Mouse (Mus musculus) thymus, postnatal 36 days (tissue): Measurements from ENCODE around the gene Pdia5.

Source experiments
- DNase-seq, 2 experiments: peaks; one replicate each; pipeline ENCODE4 v3.0.0; 2022; ENCODE audit warnings: mixed read lengths in 2 of 2

Gene Pdia5

GRCm38 (mm10) chr16:35490231-35491070 is at the start of gene Pdia5:
Pdia5 (minus strand) TSS chr16:35490873.
- DNase-seq, result peak; percentile 11 to 21

GRCm38 (mm10) chr16:35539041-35539440 is 48.4 kb upstream of the Pdia5 start:
- DNase-seq, result no peak

- DNase-seq, result no peak
Observed at GRCm38 (mm10) chr16:35537651-35538050, 47.0 kb upstream of the Pdia5 start.

GRCm38 (mm10) chr16:35534630-35535029 is 44.0 kb upstream of the Pdia5 start:
- DNase-seq, result no peak

- no peak for DNase-seq
Observed at GRCm38 (mm10) chr16:35524200-35524599, 33.5 kb upstream of the Pdia5 start.

GRCm38 (mm10) chr16:35519245-35519644 is 28.6 kb upstream of the Pdia5 start:
- no peak for DNase-seq

- no peak for DNase-seq
Observed at GRCm38 (mm10) chr16:35517976-35518951, 27.6 kb upstream of the Pdia5 start.

GRCm38 (mm10) chr16:35515977-35516612 is 25.4 kb upstream of the Pdia5 start:
- DNase-seq, result no peak

GRCm38 (mm10) chr16:35509331-35510070 is 18.8 kb upstream of the Pdia5 start:
- no peak for DNase-seq

- DNase-seq, result no peak
Observed at GRCm38 (mm10) chr16:35508581-35508980, 17.9 kb upstream of the Pdia5 start.

GRCm38 (mm10) chr16:35505786-35506185 is 15.1 kb upstream of the Pdia5 start:
- DNase-seq, result no peak

GRCm38 (mm10) chr16:35504266-35504665 is 13.6 kb upstream of the Pdia5 start:
- DNase-seq, result no peak

GRCm38 (mm10) chr16:35502456-35502855 is 11.8 kb upstream of the Pdia5 start:
- DNase-seq, result no peak

GRCm38 (mm10) chr16:35501106-35501760 is 10.6 kb upstream of the Pdia5 start:
- no peak for DNase-seq

GRCm38 (mm10) chr16:35500342-35500741 is 9.7 kb upstream of the Pdia5 start:
- no peak for DNase-seq

GRCm38 (mm10) chr16:35489793-35490192 is 880 bp downstream of the Pdia5 start:
- DNase-seq, result no peak

- DNase-seq, result no peak
Observed at GRCm38 (mm10) chr16:35489066-35489718, 1.5 kb downstream of the Pdia5 start.

- no peak for DNase-seq
Observed at GRCm38 (mm10) chr16:35487776-35488175, 2.9 kb downstream of the Pdia5 start.

GRCm38 (mm10) chr16:35487056-35487455 is 3.6 kb downstream of the Pdia5 start:
- DNase-seq, result no peak

- no peak for DNase-seq
Observed at GRCm38 (mm10) chr16:35485711-35486110, 5.0 kb downstream of the Pdia5 start.
